Mouse (Mus musculus) heart, adult 2 months (tissue): ENCODE measurements around the gene Pik3cb. TPM values are rescaled to one million over a fixed set of nuclear protein-coding genes. Genes with fewer than 3 reads are reported as not detected.
A peak's percentile ranks its signal among the peaks of the same experiment; 100 is the strongest.

Source experiments
- DNase-seq, 2 experiments: peaks; one replicate each; pipeline ENCODE4 v3.0.0; 2021
- H3K27ac ChIP-seq: fragments of 200-600 bp; 2 replicates; pipeline ENCODE4 v1.8.1; 2022
- H3K27me3 ChIP-seq: fragments of 200-500 bp; 2 replicates; pipeline ENCODE4 v1.6.1; 2012; ENCODE audit warnings: mild to moderate bottlenecking, low read length, inconsistent platforms, mixed read lengths; ENCODE audit not compliant: control insufficient read depth, insufficient read depth
- H3K36me3 ChIP-seq: fragments of 200-500 bp; 2 replicates; pipeline ENCODE4 v1.6.1; 2012; ENCODE audit warnings: low read length, inconsistent platforms; ENCODE audit not compliant: control insufficient read depth, insufficient read depth
- H3K4me1 ChIP-seq: fragments of 200-500 bp; 2 replicates; pipeline ENCODE4 v1.6.1; 2011; ENCODE audit warnings: low read length; ENCODE audit not compliant: control insufficient read depth, insufficient read depth
- H3K4me3 ChIP-seq: fragments of 200-600 bp; 2 replicates; pipeline ENCODE4 v1.8.1; 2022
- H3K79me2 ChIP-seq: fragments of 200-500 bp; replicated peaks from 2 replicates; pipeline ENCODE4 v1.6.1; 2012; ENCODE audit warnings: mild to moderate bottlenecking, inconsistent platforms, low read length, moderate library complexity, mixed read lengths; ENCODE audit not compliant: control insufficient read depth, insufficient read depth
- H3K9ac ChIP-seq: fragments of 200-500 bp; 2 replicates; pipeline ENCODE4 v1.6.1; 2012; ENCODE audit warnings: low read depth, mild to moderate bottlenecking, control low read depth, inconsistent platforms, low read length, mixed read lengths
- CTCF ChIP-seq: fragments of 200-600 bp; IDR thresholded peaks from 2 replicates; pipeline ENCODE4 v1.8.1; 2022; ENCODE audit warnings: antibody characterized with exemption, mild to moderate bottlenecking, moderate library complexity
- EP300 ChIP-seq: fragments of 200-500 bp; IDR thresholded peaks from 2 replicates; pipeline ENCODE4 v1.6.1; 2011; ENCODE audit warnings: low read depth, low read length, control low read depth; ENCODE audit not compliant: insufficient read depth
- POLR2A ChIP-seq: fragments of 200-500 bp; IDR thresholded peaks from 2 replicates; pipeline ENCODE4 v1.6.1; 2011; ENCODE audit warnings: mild to moderate bottlenecking, low read depth, low read length, control low read depth; ENCODE audit not compliant: insufficient read depth
- WGBS: fragments of 180-500 bp; shearing (Covaris S2); methylation state at CpG from one replicate; pipeline ENCODE4 v1.1.7; 2018; 5-methylcytosine and 5-hydroxymethylcytosine counted together
- intact Hi-C: fragments of 180-260 bp; cut with DNase I; formaldehyde crosslinking; loops from one replicate; pipeline ENCODE4 v1.15.1; 2025
- long read RNA-seq: library from polyadenylated mRNA; stranded (forward); transcript quantifications from one replicate; pipeline ENCODE4 v2.0.0, GENCODE M21; 2021
- polyA plus RNA-seq: library from polyadenylated mRNA; depleted of rRNA; stranded (reverse); fragments of >200 nt; gene quantifications from 2 replicates; pipeline ENCODE4 v1.2.3, GENCODE M21; 2012; rRNA removed
- total RNA-seq, 2 experiments: library from RNA; stranded (reverse); gene quantifications; 2 replicates each; pipeline ENCODE4 v1.2.3; 2021

Gene Pik3cb
- total RNA-seq (10 to 100 TPM in 1 of 2 experiments, 1 to 10 TPM in 1; 10.0 to 10.8 TPM), polyA plus RNA-seq (2.6 and 6.3 TPM in 2 replicates)
- long read RNA-seq, full-length matches to known transcripts = 7 of 10 reads
- long read RNA-seq, partial matches to known transcripts = 1 of 10 reads
- long read RNA-seq, other reads (novel, unspliced or antisense) = 2 of 10 reads

DNA sequence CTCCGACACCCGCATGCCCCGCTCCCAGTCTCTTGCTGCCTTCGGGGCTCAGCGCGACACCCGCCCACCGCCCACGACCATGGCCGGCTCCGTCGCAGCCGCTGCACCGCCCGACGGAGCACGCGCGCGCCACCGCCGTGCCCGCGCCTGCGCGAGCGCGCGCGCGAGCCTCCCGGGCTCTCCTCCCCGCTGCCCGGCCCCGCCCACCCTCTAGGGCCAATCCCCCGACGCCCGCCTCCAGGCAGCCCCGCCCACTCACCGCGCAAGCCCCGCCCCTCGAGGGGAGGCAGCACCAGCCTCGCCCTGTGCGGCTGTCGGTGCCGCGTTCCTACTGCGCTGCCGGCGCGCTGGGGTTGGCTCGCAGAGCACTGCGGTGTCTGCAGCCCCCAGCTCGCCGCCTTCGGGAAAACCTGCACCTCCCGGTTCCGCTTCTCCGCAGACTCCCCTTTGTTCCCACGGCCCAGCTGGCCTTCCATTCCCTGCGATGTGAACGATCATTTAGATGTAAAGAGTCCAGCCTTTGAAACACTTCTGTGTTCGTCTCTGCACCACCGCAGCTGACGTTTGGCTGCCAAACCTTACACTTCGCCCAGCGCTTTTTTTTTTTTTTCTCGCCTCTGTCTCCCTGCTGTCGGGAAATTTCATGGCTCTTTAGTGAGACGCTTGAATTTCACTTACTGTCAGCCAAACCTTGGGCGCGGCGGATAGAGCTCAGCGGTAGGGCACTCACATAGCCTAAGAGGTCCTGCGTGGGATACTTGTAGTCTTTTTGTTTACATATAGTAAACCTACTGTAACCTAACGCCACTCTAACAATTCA lies at the start of gene Pik3cb:
Pik3cb (minus strand) TSS at position 559 of the 820 bp plus-strand sequence.
- H3K4me3 ChIP-seq = peak within 1 kb of the TSS; percentile 95
- WGBS = under 1% methylated on average over 52 of the region's 77 CpGs
- peaks cover 2% of the 10 kb centered on the region for H3K4me1 ChIP-seq

DNA sequence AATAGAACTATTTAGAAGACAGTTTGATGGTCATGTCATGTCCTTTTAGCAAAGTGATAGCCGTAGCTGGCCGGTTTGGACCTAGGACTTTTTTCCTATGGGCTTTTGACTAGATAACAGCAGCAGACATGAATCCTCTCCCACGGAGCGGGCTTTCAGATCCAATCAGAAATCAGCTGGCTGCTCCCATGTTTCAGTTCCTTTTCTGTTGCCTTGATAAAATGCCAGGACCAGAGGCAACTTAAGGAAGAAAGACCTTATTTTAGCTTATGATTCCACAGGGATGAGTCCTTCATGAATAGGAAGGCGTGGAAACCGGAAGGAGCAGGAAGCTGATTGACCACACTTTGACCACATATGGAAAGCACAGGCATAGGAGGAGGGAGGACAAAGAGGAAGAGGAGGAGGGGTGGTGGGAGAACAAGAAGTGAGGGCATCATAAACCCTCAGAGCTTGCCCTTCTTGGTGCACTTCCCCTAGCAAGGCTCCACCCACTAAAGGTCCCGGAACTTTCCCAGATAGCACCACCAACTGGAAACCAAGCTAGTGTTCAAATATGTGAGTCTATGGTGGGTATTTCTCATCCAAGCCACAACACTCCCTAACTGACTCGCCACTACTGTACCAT lies 42.7 kb upstream of the Pik3cb start:
- H3K4me3 ChIP-seq = no peak overlapping the region

More for the DNA sequence above, at the start of gene Pik3cb:
- Histone ChIP-seq H3K27me3 (no peaks in the 10 kb centered on the region), H3K79me2 (peaks cover 2% of the 10 kb centered on the region), H3K9ac (peak within 1 kb of the TSS; percentile 94), H3K27ac (peak within 1 kb of the TSS; percentile 85), H3K36me3 (no peaks in the 10 kb centered on the region)
- TF ChIP-seq EP300 (no peak), POLR2A (peak; percentile 88)
- intact Hi-C loops = loop anchor here (2.0 to 10.0 kb wide), 2 partner anchors 103 to 295 kb away; partner anchors contain the start of genes Cep70 and Mras
- peak; percentile 97 to 99 for DNase-seq

DNA sequence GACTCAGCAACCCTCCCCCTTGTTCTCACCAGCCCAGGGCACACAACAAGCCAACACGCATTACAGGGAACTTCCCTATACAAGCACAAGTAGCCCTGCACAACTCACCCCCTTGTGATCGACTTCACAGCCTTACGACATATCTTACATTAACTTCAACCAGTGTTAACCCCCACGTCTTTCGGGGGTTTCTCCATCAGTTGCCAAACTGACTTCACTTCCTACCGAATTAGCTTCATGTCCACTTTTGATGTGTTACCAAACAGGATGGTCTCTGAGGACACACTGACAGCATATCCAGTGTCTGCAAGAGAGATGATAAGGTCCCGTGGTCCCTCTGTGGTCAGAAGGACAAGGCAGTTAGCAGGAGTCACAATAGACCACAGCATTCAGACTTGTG lies 41.7 kb upstream of the Pik3cb start:
- DNase-seq = no peak
- Histone ChIP-seq H3K27ac (no peak overlapping the region), H3K9ac (no peak overlapping the region), H3K4me1 (no peaks in the 10 kb centered on the region), H3K27me3 (no peaks in the 10 kb centered on the region), H3K4me3 (no peak overlapping the region), H3K79me2 (no peaks in the 10 kb centered on the region), H3K36me3 (no peaks in the 10 kb centered on the region)
- no peak for TF ChIP-seq EP300
- TF ChIP-seq CTCF = no peak
- TF ChIP-seq POLR2A = no peak
- intact Hi-C loops = no loop called here
- 51% methylated on average over 7 of the region's 7 CpGs for WGBS

More for the DNA sequence above, 42.7 kb upstream of the Pik3cb start:
- no peaks in the 10 kb centered on the region for H3K36me3 ChIP-seq
- H3K27ac ChIP-seq = no peak overlapping the region
- DNase-seq = peak in 1 of 2 experiments; percentile 33
- intact Hi-C loops = no loop called here
- H3K4me1 ChIP-seq = no peaks in the 10 kb centered on the region
- H3K27me3 ChIP-seq = no peaks in the 10 kb centered on the region
- TF ChIP-seq CTCF (no peak), EP300 (no peak)
- WGBS = 25% methylated on average over 8 of the region's 8 CpGs
- no peak overlapping the region for H3K9ac ChIP-seq
- H3K79me2 ChIP-seq = no peaks in the 10 kb centered on the region

DNA sequence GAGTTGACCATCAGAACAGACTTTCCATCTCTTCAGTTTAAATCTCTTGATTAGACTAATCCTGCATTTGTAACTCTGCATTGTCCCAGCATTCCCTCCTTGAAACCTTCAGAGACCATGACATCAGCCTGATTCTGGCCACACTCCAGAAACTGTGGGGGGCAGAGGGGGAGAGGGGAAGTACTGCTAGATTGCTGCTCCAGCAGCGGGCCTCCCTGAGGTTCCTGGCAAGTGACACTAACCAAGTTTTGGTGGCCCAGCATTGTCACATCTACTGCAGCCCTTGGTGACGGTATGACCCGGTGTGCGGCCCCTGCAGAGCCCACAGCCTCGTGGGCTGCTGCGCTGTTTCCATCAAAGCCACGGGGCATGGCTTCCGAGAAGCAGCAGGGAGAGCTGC lies 39.9 kb upstream of the Pik3cb start:
- no peak for DNase-seq
- TF ChIP-seq EP300 (no peak), CTCF (no peak)
- Histone ChIP-seq H3K4me1 (no peaks in the 10 kb centered on the region), H3K36me3 (no peaks in the 10 kb centered on the region), H3K9ac (no peak overlapping the region), H3K27ac (no peak overlapping the region), H3K79me2 (no peaks in the 10 kb centered on the region), H3K27me3 (no peaks in the 10 kb centered on the region), H3K4me3 (no peak overlapping the region)
- intact Hi-C loops = no loop called here
- 21% methylated on average over 8 of the region's 8 CpGs for WGBS

DNA sequence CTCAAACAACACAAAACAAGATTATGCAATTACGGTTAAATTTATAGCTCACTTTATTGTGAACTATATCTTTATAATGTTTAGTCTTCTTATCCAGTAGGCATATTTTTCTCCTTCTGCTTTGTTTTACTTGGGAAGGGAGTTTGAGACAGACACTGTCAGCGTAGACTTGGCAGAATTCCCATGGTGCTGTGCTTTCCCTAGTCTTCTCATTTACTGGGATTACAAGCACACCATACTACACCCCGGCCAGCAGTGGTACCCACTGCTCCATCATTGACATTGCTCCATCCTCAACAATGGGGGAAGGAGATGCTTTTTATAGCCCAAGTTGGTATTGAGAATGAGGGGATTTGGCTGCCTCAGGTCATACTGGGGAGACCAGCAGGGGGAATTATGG lies 38.3 kb upstream of the Pik3cb start:
- no peaks in the 10 kb centered on the region for H3K27me3 ChIP-seq
- H3K4me3 ChIP-seq = no peak overlapping the region
- DNase-seq = no peak
- H3K79me2 ChIP-seq = no peaks in the 10 kb centered on the region
- TF ChIP-seq POLR2A (no peak), CTCF (no peak), EP300 (no peak)
- no peak overlapping the region for H3K9ac ChIP-seq
- H3K4me1 ChIP-seq = no peaks in the 10 kb centered on the region
- WGBS = 75% methylated on average over 3 of the region's 3 CpGs
- H3K36me3 ChIP-seq = no peaks in the 10 kb centered on the region
- intact Hi-C loops = no loop called here
- H3K27ac ChIP-seq = no peak overlapping the region

DNA sequence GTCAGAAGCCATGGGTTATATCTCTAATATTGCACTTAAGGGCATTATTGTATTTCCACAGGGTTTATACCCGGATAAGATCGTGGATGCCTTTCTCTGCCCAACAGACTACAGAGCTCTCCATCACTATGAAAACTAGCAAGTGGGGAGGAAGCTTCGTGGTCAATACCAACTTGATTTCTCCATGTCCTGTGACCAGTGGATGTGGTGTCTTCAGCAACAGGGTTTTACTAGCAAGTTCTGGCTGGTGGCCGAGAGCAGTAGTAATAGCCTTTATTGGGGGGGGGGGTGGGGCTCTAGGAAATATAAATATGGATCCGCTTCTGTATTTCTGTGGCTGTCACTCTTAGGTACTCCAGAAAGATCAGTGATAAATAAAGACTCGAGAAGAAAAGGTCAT lies 35.4 kb upstream of the Pik3cb start:
- WGBS = 78% methylated on average over 6 of the region's 6 CpGs
- no peak for DNase-seq

More for the DNA sequence above, 35.4 kb upstream of the Pik3cb start:
- H3K4me3 ChIP-seq = no peak overlapping the region
- intact Hi-C loops = no loop called here
- H3K9ac ChIP-seq = no peak overlapping the region
- no peaks in the 10 kb centered on the region for H3K4me1 ChIP-seq
- no peaks in the 10 kb centered on the region for H3K27me3 ChIP-seq
- TF ChIP-seq CTCF (no peak), EP300 (no peak), POLR2A (no peak)
- no peaks in the 10 kb centered on the region for H3K36me3 ChIP-seq
- no peaks in the 10 kb centered on the region for H3K79me2 ChIP-seq
- H3K27ac ChIP-seq = no peak overlapping the region
